Comparison of ENCODE assay signal across 17 mouse cellular contexts in genomic region chr7:130674526-130674925, GRCm38 (mm10).
A peak's percentile ranks its signal among the peaks of the same experiment; 100 is the strongest.
DNase-seq lines count a peak whose midpoint lies in the region; ATAC-seq and TF ChIP-seq lines count a peak whose summit lies in the region.
"Had no signal": no experiment of that assay in that cellular context is flagged by ENCODE, and none has a peak within 500 bp of the region (broad histone marks: within the 10 kb centered on the region; RNA-seq: fewer than 3 reads in every experiment).

No protein-coding gene starts in this region.

- H3K4me1 ChIP-seq in forebrain, embryonic 10.5 days: peaks cover 41% of the 10 kb centered on the region
- H3K4me1 ChIP-seq in forebrain, embryonic 12.5 days: peaks cover 35% of the 10 kb centered on the region
- peaks cover 58% of the 10 kb centered on the region for H3K4me1 ChIP-seq in heart, postnatal 0 days (ENCODE audit: control insufficient read depth, insufficient read depth)
- H3K4me1 ChIP-seq in neural tube, embryonic 12.5 days: peaks cover 39% of the 10 kb centered on the region
- H3K4me1 ChIP-seq in neural tube, embryonic 15.5 days: peaks cover 39% of the 10 kb centered on the region

- no peak for TF ChIP-seq CTCF in heart, postnatal 0 days (IDR thresholded peaks at IDR 0.05; ENCODE audit: low read depth)

- H3K27ac ChIP-seq in forebrain, embryonic 10.5 days: 0 out of 2 replicates have a peak overlapping the region, but pooled peaks have one; percentile 51
- H3K27ac ChIP-seq in forebrain, embryonic 12.5 days: no peak overlapping the region
- peak overlapping the region; percentile 99; the same call in 1 of the 2 replicates for H3K27ac ChIP-seq in heart, postnatal 0 days (ENCODE audit: low read depth)
- no peak overlapping the region for H3K27ac ChIP-seq in neural tube, embryonic 12.5 days
- no peak overlapping the region for H3K27ac ChIP-seq in neural tube, embryonic 15.5 days (replicated peaks)
- H3K27ac ChIP-seq: forebrain, embryonic 15.5 days; hindbrain, postnatal 0 days; layer of hippocampus, adult 2 months; midbrain, embryonic 13.5 days had no signal

- H3K27me3 ChIP-seq in forebrain, embryonic 10.5 days (ENCODE audit: poor library complexity, severe bottlenecking): no peaks in the 10 kb centered on the region
- H3K27me3 ChIP-seq in forebrain, embryonic 12.5 days: no peaks in the 10 kb centered on the region
- no peaks in the 10 kb centered on the region for H3K27me3 ChIP-seq in heart, postnatal 0 days (ENCODE audit: control insufficient read depth, insufficient read depth, low read length)
- no peaks in the 10 kb centered on the region for H3K27me3 ChIP-seq in neural tube, embryonic 12.5 days (replicated peaks)
- no peaks in the 10 kb centered on the region for H3K27me3 ChIP-seq in neural tube, embryonic 15.5 days (replicated peaks)
- no peaks in the 10 kb centered on the region for H3K27me3 ChIP-seq in myocyte (ENCODE audit: control insufficient read depth, insufficient read depth, insufficient read length)
- H3K27me3 ChIP-seq: forebrain, embryonic 15.5 days; midbrain, embryonic 13.5 days had no signal

- no peak for TF ChIP-seq POLR2A in myocyte (IDR thresholded peaks at IDR 0.05; ENCODE audit: insufficient read length, low read depth)

- no peak overlapping the region for H3K4me2 ChIP-seq in forebrain, embryonic 12.5 days
- H3K4me2 ChIP-seq in heart, postnatal 0 days (ENCODE audit: low read depth, low read length): no peak overlapping the region
- H3K4me2 ChIP-seq in neural tube, embryonic 12.5 days (replicated peaks): peak overlapping the region; percentile 30; the same call in 1 of the 2 replicates
- no peak overlapping the region for H3K4me2 ChIP-seq in neural tube, embryonic 15.5 days
- H3K4me2 ChIP-seq in myocyte (ENCODE audit: low read depth): peak overlapping the region; percentile 71
- H3K4me2 ChIP-seq: forebrain, embryonic 15.5 days; midbrain, embryonic 13.5 days had no signal

- H3K36me3 ChIP-seq in forebrain, embryonic 10.5 days (replicated peaks): peaks cover 32% of the 10 kb centered on the region
- no peaks in the 10 kb centered on the region for H3K36me3 ChIP-seq in forebrain, embryonic 12.5 days (replicated peaks)
- peaks cover 29% of the 10 kb centered on the region for H3K36me3 ChIP-seq in heart, postnatal 0 days (replicated peaks; ENCODE audit: control insufficient read depth, insufficient read depth, low read length)
- no peaks in the 10 kb centered on the region for H3K36me3 ChIP-seq in neural tube, embryonic 12.5 days
- H3K36me3 ChIP-seq in neural tube, embryonic 15.5 days: no peaks in the 10 kb centered on the region
- H3K36me3 ChIP-seq in myocyte (ENCODE audit: control insufficient read depth, insufficient read depth): peaks cover 17% of the 10 kb centered on the region
- H3K36me3 ChIP-seq: forebrain, embryonic 15.5 days; midbrain, embryonic 13.5 days had no signal

- no peak overlapping the region for H3K4me3 ChIP-seq in forebrain, embryonic 10.5 days
- H3K4me3 ChIP-seq in forebrain, embryonic 12.5 days (replicated peaks): no peak overlapping the region
- no peak overlapping the region for H3K4me3 ChIP-seq in heart, postnatal 0 days (ENCODE audit: low read depth, low read length)
- H3K4me3 ChIP-seq in neural tube, embryonic 12.5 days: no peak overlapping the region
- H3K4me3 ChIP-seq in neural tube, embryonic 15.5 days (replicated peaks): no peak overlapping the region
- H3K4me3 ChIP-seq in myocyte: no peak overlapping the region
- H3K4me3 ChIP-seq: forebrain, embryonic 15.5 days; layer of hippocampus, adult 2 months; midbrain, embryonic 13.5 days had no signal

- DNase-seq in forebrain, embryonic 10.5 days (ENCODE audit: extremely low spot score, low spot score): no peak
- no peak for DNase-seq in heart, postnatal 0 days (ENCODE audit: low spot score)
- DNase-seq in heart, postnatal 14 days: no peak
- DNase-seq: cerebellum, adult 8-10 months; embryo, embryonic 11 days; gastrocnemius, postnatal 10 days; kidney, adult 9 months; kidney, postnatal 25 days; thymus, postnatal 25 days had no signal

- no peak for ATAC-seq in forebrain, embryonic 12.5 days (ENCODE audit: low FRiP score)
- no peak for ATAC-seq in heart, postnatal 0 days (ENCODE audit: insufficient read depth, low read depth)
- ATAC-seq in neural tube, embryonic 12.5 days (ENCODE audit: low FRiP score, low read depth): no peak
- ATAC-seq in neural tube, embryonic 15.5 days (ENCODE audit: low FRiP score): no peak
- ATAC-seq: midbrain, embryonic 13.5 days had no signal

- 0 out of 2 replicates have a peak, but pooled peaks cover 4% of the 10 kb centered on the region for H3K9me3 ChIP-seq in forebrain, embryonic 10.5 days
- H3K9me3 ChIP-seq in forebrain, embryonic 12.5 days: peaks cover 4% of the 10 kb centered on the region; the same call in 1 of the 2 replicates
- no peaks in the 10 kb centered on the region for H3K9me3 ChIP-seq in heart, postnatal 0 days (replicated peaks; ENCODE audit: control insufficient read depth, low read length)
- H3K9me3 ChIP-seq in neural tube, embryonic 12.5 days: no peaks in the 10 kb centered on the region
- H3K9me3 ChIP-seq in neural tube, embryonic 15.5 days (replicated peaks): no peaks in the 10 kb centered on the region
- H3K9me3 ChIP-seq: forebrain, embryonic 15.5 days; midbrain, embryonic 13.5 days had no signal

- intact Hi-C loops in heart, postnatal 14 days (cut with DNase I): no loop called here

- no peak overlapping the region for H3K9ac ChIP-seq in forebrain, embryonic 12.5 days
- H3K9ac ChIP-seq in heart, postnatal 0 days (replicated peaks; ENCODE audit: low read depth, low read length): no peak overlapping the region
- H3K9ac ChIP-seq in neural tube, embryonic 12.5 days: peak overlapping the region; percentile 35; the same call in 1 of the 2 replicates
- no peak overlapping the region for H3K9ac ChIP-seq in neural tube, embryonic 15.5 days (replicated peaks)
- H3K9ac ChIP-seq: forebrain, embryonic 15.5 days; midbrain, embryonic 13.5 days had no signal

- TF ChIP-seq EP300 in heart, postnatal 0 days (IDR thresholded peaks at IDR 0.05; ENCODE audit: low read depth): no peak

- H3ac ChIP-seq in myocyte (ENCODE audit: control insufficient read depth, insufficient read length): no peak overlapping the region

- WGBS in forebrain, embryonic 10.5 days: 77% methylated on average over 9 of the region's 9 CpGs
- WGBS in forebrain, embryonic 12.5 days: 71% methylated on average over 9 of the region's 9 CpGs
- 80% methylated on average over 9 of the region's 9 CpGs for WGBS in heart, postnatal 0 days
- WGBS in neural tube, embryonic 12.5 days: 57% methylated on average over 9 of the region's 9 CpGs
- WGBS in neural tube, embryonic 15.5 days: 59% methylated on average over 9 of the region's 9 CpGs

- peaks cover 16% of the 10 kb centered on the region for H3K79me2 ChIP-seq in myocyte (ENCODE audit: control insufficient read depth, insufficient read depth)

TF ChIP-seq in myocyte, 11 proteins besides CTCF, POLR2A, EP300 and RAD21:
- TF ChIP-seq MYOG (IDR thresholded peaks at IDR 0.05; ENCODE audit: control insufficient read depth in 1 of 3, insufficient read depth in 1 of 3, insufficient read length in 2 of 3, low read depth in 2 of 3) (no peak), CEBPB (IDR thresholded peaks at IDR 0.05; ENCODE audit: insufficient read depth, poor library complexity, severe bottlenecking) (no peak), TCF3 (IDR thresholded peaks at IDR 0.05; ENCODE audit: insufficient read length, low read depth) (no peak)
TF ChIP-seq in myocyte: peak in this region for 0.

Comparison
In these comparisons a context has a peak if more than half of its experiments do, and no peak if none do; other contexts are left out.
1. H3K27ac ChIP-seq: peak in forebrain, embryonic 10.5 days (single experiment) and heart, postnatal 0 days (single experiment); none in forebrain, embryonic 12.5 days (single experiment), neural tube, embryonic 12.5 days (single experiment) and neural tube, embryonic 15.5 days (single experiment).
2. H3K4me2 ChIP-seq: peak in neural tube, embryonic 12.5 days (single experiment) and myocyte (single experiment); none in forebrain, embryonic 12.5 days (single experiment), heart, postnatal 0 days (single experiment) and neural tube, embryonic 15.5 days (single experiment).